Mouse (Mus musculus): Measurements from ENCODE around the gene Sh2d7. TPM values are rescaled to one million over a fixed set of nuclear protein-coding genes. Genes with fewer than 3 reads are reported as not detected.

The Sh2d7 gene
- total RNA-seq, 2 experiments from 2014 or later = not detected

Other genes with a start within 250 kb of the Sh2d7 start
- 100 to 1,000 TPM; 199 to 209 TPM for gene Dmxl2, start 37.4 kb upstream of the Sh2d7 start, total RNA-seq (2021)
- 10 to 100 TPM; 29.9 to 31.8 TPM for gene Cib2, start 21.2 kb downstream of the Sh2d7 start, total RNA-seq (2021)
- gene Idh3a, start 47.4 kb downstream of the Sh2d7 start, total RNA-seq (2021) = 100 to 1,000 TPM; 184 to 199 TPM
- gene Acsbg1, start 122.9 kb downstream of the Sh2d7 start, total RNA-seq (2021) = 10 to 100 TPM; 85.1 to 89.1 TPM
- gene Dnaja4, start 159.9 kb downstream of the Sh2d7 start, total RNA-seq (2021) = 10 to 100 TPM; 17.1 TPM
- 10 to 100 TPM; 53.4 to 53.9 TPM for gene Wdr61, start 195.5 kb downstream of the Sh2d7 start, total RNA-seq (2021)
- 1 to 10 TPM; 5.5 to 5.7 TPM for gene Crabp1, start 225.8 kb downstream of the Sh2d7 start, total RNA-seq (2021)

Measured in layer of hippocampus, postnatal 10 days (tissue).